Mouse (Mus musculus): ENCODE data around the gene Cyba. TPM values are rescaled to one million over a fixed set of nuclear protein-coding genes. Genes with fewer than 3 reads are reported as not detected.

Cyba gene
- polyA plus RNA-seq, 1 experiment = 242 TPM

- 91% methylated on average over 10 of the region's 10 CpGs for WGBS
- H3K27ac ChIP-seq (ENCODE audit: insufficient read depth, low read depth, low read length) = no peak overlapping the region
- no peaks in the 10 kb centered on the region for H3K4me1 ChIP-seq (ENCODE audit: control insufficient read depth, insufficient read depth, insufficient read length, low read length)
- no peak overlapping the region for H3K4me3 ChIP-seq (ENCODE audit: low read depth, low read length)
- H3K27me3 ChIP-seq (ENCODE audit: control insufficient read depth, insufficient read depth, low read length) = no peaks in the 10 kb centered on the region
- no peak for TF ChIP-seq CTCF (IDR thresholded peaks at IDR 0.05; ENCODE audit: extremely low read depth, insufficient read length, insufficient replicate concordance, low read depth, low read length)
- no peak for TF ChIP-seq POLR2A (IDR thresholded peaks at IDR 0.05; ENCODE audit: low read depth, low read length)
- no peaks in the 10 kb centered on the region for H3K36me3 ChIP-seq (ENCODE audit: control insufficient read depth, insufficient read depth, low read length)
Measured at GRCm38 (mm10) chr8:122452154-122452553, 19.4 kb upstream of the Cyba start.

- WGBS = 57% methylated on average over 7 of the region's 7 CpGs
Measured at GRCm38 (mm10) chr8:122451161-122451703, 18.5 kb upstream of the Cyba start.

GRCm38 (mm10) chr8:122445203-122445602, 12.5 kb upstream of the Cyba start:
- Histone ChIP-seq H3K4me1 (ENCODE audit: control insufficient read depth, insufficient read depth, insufficient read length, low read length) (peaks cover 8% of the 10 kb centered on the region), H3K27me3 (ENCODE audit: control insufficient read depth, insufficient read depth, low read length) (no peaks in the 10 kb centered on the region), H3K4me3 (ENCODE audit: low read depth, low read length) (no peak overlapping the region), H3K36me3 (ENCODE audit: control insufficient read depth, insufficient read depth, low read length) (no peaks in the 10 kb centered on the region), H3K27ac (ENCODE audit: insufficient read depth, low read depth, low read length) (no peak overlapping the region)
- TF ChIP-seq CTCF (IDR thresholded peaks at IDR 0.05; ENCODE audit: extremely low read depth, insufficient read length, insufficient replicate concordance, low read depth, low read length) (no peak), POLR2A (IDR thresholded peaks at IDR 0.05; ENCODE audit: low read depth, low read length) (no peak)
- 52% methylated on average over 3 of the region's 3 CpGs for WGBS

More at GRCm38 (mm10) chr8:122451161-122451703, 18.5 kb upstream of the Cyba start:
- Histone ChIP-seq H3K4me1 (ENCODE audit: control insufficient read depth, insufficient read depth, insufficient read length, low read length) (no peaks in the 10 kb centered on the region), H3K36me3 (ENCODE audit: control insufficient read depth, insufficient read depth, low read length) (no peaks in the 10 kb centered on the region), H3K27me3 (ENCODE audit: control insufficient read depth, insufficient read depth, low read length) (no peaks in the 10 kb centered on the region), H3K27ac (ENCODE audit: insufficient read depth, low read depth, low read length) (no peak overlapping the region), H3K4me3 (ENCODE audit: low read depth, low read length) (no peak overlapping the region)
- TF ChIP-seq CTCF (IDR thresholded peaks at IDR 0.05; ENCODE audit: extremely low read depth, insufficient read length, insufficient replicate concordance, low read depth, low read length) (no peak), POLR2A (IDR thresholded peaks at IDR 0.05; ENCODE audit: low read depth, low read length) (no peak)

GRCm38 (mm10) chr8:122444058-122444748, 11.5 kb upstream of the Cyba start:
- under 1% methylated on average over 19 of the region's 19 CpGs for WGBS
- TF ChIP-seq POLR2A (IDR thresholded peaks at IDR 0.05; ENCODE audit: low read depth, low read length) (peak; percentile 28; the same call in 1 of the 2 replicates), CTCF (IDR thresholded peaks at IDR 0.05; ENCODE audit: extremely low read depth, insufficient read length, insufficient replicate concordance, low read depth, low read length) (no peak)
- Histone ChIP-seq H3K27ac (ENCODE audit: insufficient read depth, low read depth, low read length) (peak overlapping the region; percentile 94), H3K4me3 (ENCODE audit: low read depth, low read length) (peak overlapping the region; percentile 75), H3K36me3 (ENCODE audit: control insufficient read depth, insufficient read depth, low read length) (no peaks in the 10 kb centered on the region), H3K4me1 (ENCODE audit: control insufficient read depth, insufficient read depth, insufficient read length, low read length) (peaks cover 8% of the 10 kb centered on the region), H3K27me3 (ENCODE audit: control insufficient read depth, insufficient read depth, low read length) (no peaks in the 10 kb centered on the region)

GRCm38 (mm10) chr8:122443262-122444006, 10.7 kb upstream of the Cyba start, which contains the start of gene Mvd:
Gene Mvd (minus strand): TSS chr8:122443422.
- Histone ChIP-seq H3K4me1 (ENCODE audit: control insufficient read depth, insufficient read depth, insufficient read length, low read length) (peaks cover 8% of the 10 kb centered on the region), H3K4me3 (ENCODE audit: low read depth, low read length) (peak within 1 kb of the TSS; percentile 75), H3K27ac (ENCODE audit: insufficient read depth, low read depth, low read length) (peak within 1 kb of the TSS; percentile 94), H3K27me3 (ENCODE audit: control insufficient read depth, insufficient read depth, low read length) (no peaks in the 10 kb centered on the region), H3K36me3 (ENCODE audit: control insufficient read depth, insufficient read depth, low read length) (no peaks in the 10 kb centered on the region)
- WGBS = under 1% methylated on average over 47 of the region's 47 CpGs
- TF ChIP-seq POLR2A (IDR thresholded peaks at IDR 0.05; ENCODE audit: low read depth, low read length) (peak; percentile 93), CTCF (IDR thresholded peaks at IDR 0.05; ENCODE audit: extremely low read depth, insufficient read length, insufficient replicate concordance, low read depth, low read length) (peak; percentile 32; the same call in 1 of the 2 replicates)

- no peaks in the 10 kb centered on the region for H3K27me3 ChIP-seq (ENCODE audit: control insufficient read depth, insufficient read depth, low read length)
- peak overlapping the region; percentile 12; the same call in 1 of the 2 replicates for H3K27ac ChIP-seq (ENCODE audit: insufficient read depth, low read depth, low read length)
- TF ChIP-seq POLR2A (IDR thresholded peaks at IDR 0.05; ENCODE audit: low read depth, low read length) (no peak), CTCF (IDR thresholded peaks at IDR 0.05; ENCODE audit: extremely low read depth, insufficient read length, insufficient replicate concordance, low read depth, low read length) (no peak)
- 0 out of 2 replicates have a peak, but pooled peaks cover 1% of the 10 kb centered on the region for H3K36me3 ChIP-seq (ENCODE audit: control insufficient read depth, insufficient read depth, low read length)
- peaks cover 8% of the 10 kb centered on the region for H3K4me1 ChIP-seq (ENCODE audit: control insufficient read depth, insufficient read depth, insufficient read length, low read length)
- under 1% methylated on average over 12 of the region's 12 CpGs for WGBS
- H3K4me3 ChIP-seq (ENCODE audit: low read depth, low read length) = peak overlapping the region; percentile 72
Measured at GRCm38 (mm10) chr8:122442781-122443180, 10.1 kb upstream of the Cyba start.

Data from small intestine, adult 2 months (tissue).